Mouse (Mus musculus): ENCODE results near the gene Camk2g. TPM values are rescaled to one million over a fixed set of nuclear protein-coding genes. Genes with fewer than 3 reads are reported as not detected.

The Camk2g gene
- 214 and 230 TPM in 2 replicates for polyA plus RNA-seq (2015; fragmentation: Nextera tagmentation; extraction: Ambion mirVana)

DNA sequence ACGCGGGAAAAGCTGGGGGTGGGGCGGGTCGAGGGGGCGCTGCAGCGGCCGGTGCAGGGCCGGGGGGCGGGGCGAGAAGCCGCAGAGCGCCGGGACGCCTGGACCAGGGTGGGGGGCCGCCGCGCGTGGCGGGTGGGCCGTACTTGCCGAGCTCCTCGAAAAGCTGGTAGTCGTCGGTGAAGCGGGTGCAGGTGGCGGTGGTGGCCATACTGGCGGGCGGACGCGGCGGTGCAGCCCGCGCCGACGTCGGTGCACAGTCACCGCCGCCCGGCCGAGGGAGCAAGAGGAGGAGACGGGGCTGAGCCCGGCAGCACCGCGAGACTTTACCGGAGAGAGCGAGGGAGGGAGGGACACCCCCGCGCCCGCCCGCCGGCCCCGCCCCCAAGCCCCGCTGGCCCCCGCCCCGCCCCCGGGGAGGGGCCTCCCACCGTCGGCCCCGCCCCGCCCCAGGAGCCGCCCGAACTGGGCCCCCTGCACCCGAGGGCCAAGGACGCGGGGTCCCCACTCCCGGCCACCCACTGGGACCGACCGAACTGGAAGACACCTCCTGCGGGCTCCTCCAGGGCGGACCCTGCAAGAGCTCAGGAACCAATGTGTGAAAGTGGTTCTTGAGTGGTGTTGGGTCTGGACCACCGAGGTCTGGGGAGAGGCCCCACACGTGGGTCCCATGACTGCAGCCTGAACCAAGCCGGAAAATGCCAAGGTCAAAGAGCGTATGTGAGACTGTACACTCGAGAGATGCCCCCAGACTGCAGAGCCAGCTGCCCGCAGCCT lies at the start of gene Camk2g:
Gene Camk2g, minus strand, starts transcription at position 331 of the 774 bp plus-strand sequence.
- H3K9me3 ChIP-seq (replicated peaks), result no peaks in the 10 kb centered on the region
- H3K9ac ChIP-seq (replicated peaks), result peak within 1 kb of the TSS; percentile 81
- peak within 1 kb of the TSS; percentile 87 for H3K4me2 ChIP-seq
- peak within 1 kb of the TSS; percentile 83 for H3K4me3 ChIP-seq (replicated peaks)
- no peaks in the 10 kb centered on the region for H3K27me3 ChIP-seq (replicated peaks)
- H3K36me3 ChIP-seq, result peaks cover 23% of the 10 kb centered on the region
- H3K4me1 ChIP-seq, result peaks cover 62% of the 10 kb centered on the region
- H3K27ac ChIP-seq (replicated peaks), result peak within 1 kb of the TSS; percentile 86
- ATAC-seq (ENCODE audit: low FRiP score), result peak; percentile 90
- under 1% methylated on average over 45 of the region's 76 CpGs for WGBS

DNA sequence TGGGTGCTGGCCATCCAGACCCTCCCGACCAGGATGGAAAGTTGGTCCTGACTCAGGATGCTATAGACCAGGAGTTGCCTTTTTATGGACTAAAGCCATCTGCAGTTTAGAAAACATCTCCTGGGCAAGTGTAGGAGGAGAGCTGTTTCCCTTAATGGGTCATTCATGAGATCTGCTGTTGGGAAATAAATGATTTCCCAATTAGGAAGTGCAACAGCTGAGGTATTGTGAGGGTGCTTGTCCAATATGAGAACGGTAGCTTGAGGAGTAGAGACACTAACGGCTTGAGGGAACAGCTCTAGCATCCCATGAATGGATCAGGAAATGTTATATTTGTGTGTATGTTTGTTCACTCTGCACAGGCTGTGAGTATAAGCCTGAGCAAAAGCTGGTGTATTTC lies 48.7 kb upstream of the Camk2g start:
- Histone ChIP-seq H3K27me3 (replicated peaks) (peaks cover 4% of the 10 kb centered on the region; the same call in 1 of the 2 replicates), H3K4me1 (no peaks in the 10 kb centered on the region), H3K9me3 (replicated peaks) (no peaks in the 10 kb centered on the region), H3K36me3 (no peaks in the 10 kb centered on the region), H3K4me2 (no peak overlapping the region), H3K9ac (replicated peaks) (no peak overlapping the region), H3K4me3 (replicated peaks) (no peak overlapping the region), H3K27ac (replicated peaks) (no peak overlapping the region)
- no peak for ATAC-seq (ENCODE audit: low FRiP score)
- 74% methylated on average over 3 of the region's 3 CpGs for whole genome bisulfite sequencing

DNA sequence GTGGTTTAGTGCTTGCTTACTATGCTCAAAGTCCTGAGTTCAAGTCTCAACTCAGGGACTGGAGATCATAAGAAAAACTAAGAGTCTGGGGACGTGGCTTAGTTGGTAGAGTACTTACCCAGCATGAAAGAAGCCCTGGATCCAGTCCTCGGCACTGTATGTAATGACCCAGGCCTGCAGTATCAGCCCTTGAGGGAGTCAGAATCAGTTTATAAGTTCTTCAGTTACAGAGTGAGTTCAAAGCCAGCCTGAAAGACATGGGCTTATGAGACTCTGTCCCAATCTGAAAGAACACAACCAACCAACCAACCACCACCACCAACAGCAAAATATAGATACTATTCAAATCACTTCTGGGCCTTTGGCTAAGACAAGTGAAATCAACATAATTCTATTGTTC lies 47.6 kb upstream of the Camk2g start:
- no peak overlapping the region for H3K4me2 ChIP-seq
- H3K9me3 ChIP-seq (replicated peaks), result no peaks in the 10 kb centered on the region
- no peak overlapping the region for H3K4me3 ChIP-seq (replicated peaks)
- H3K27me3 ChIP-seq (replicated peaks), result peaks cover 7% of the 10 kb centered on the region; the same call in 1 of the 2 replicates
- H3K4me1 ChIP-seq, result peaks cover 7% of the 10 kb centered on the region
- WGBS, result 83% methylated on average over 2 of the region's 2 CpGs
- no peak overlapping the region for H3K9ac ChIP-seq (replicated peaks)
- no peaks in the 10 kb centered on the region for H3K36me3 ChIP-seq
- ATAC-seq (ENCODE audit: low FRiP score), result no peak
- H3K27ac ChIP-seq (replicated peaks), result no peak overlapping the region

DNA sequence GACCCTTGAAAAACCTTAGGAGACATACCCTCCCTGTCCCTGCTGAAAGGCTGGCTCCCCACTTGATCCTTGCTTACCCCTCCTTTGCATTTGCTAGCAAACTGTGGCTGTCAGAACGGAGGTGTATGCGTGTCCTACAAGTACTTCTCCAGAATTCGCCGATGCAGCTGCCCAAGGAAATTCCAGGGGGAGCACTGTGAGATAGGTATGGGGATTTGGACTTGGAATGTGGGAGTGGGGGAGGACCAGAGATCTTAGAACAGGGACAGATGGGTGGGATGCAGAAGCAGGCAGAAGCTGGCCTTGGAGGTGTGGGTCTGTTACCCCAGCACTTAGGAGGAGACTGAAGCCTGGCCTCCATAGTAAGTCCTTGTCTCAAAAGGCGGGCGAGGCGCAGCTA lies 43.8 kb upstream of the Camk2g start:
- H3K36me3 ChIP-seq, result no peaks in the 10 kb centered on the region
- peaks cover 12% of the 10 kb centered on the region for H3K4me1 ChIP-seq
- WGBS, result 77% methylated on average over 7 of the region's 7 CpGs
- no peak for ATAC-seq (ENCODE audit: low FRiP score)
- H3K27me3 ChIP-seq (replicated peaks), result peaks cover 7% of the 10 kb centered on the region; the same call in 1 of the 2 replicates
- H3K4me3 ChIP-seq (replicated peaks), result no peak overlapping the region
- no peak overlapping the region for H3K9ac ChIP-seq (replicated peaks)
- H3K27ac ChIP-seq (replicated peaks), result no peak overlapping the region
- peak overlapping the region; percentile 98; the same call in 1 of the 2 replicates for H3K4me2 ChIP-seq
- no peaks in the 10 kb centered on the region for H3K9me3 ChIP-seq (replicated peaks)

DNA sequence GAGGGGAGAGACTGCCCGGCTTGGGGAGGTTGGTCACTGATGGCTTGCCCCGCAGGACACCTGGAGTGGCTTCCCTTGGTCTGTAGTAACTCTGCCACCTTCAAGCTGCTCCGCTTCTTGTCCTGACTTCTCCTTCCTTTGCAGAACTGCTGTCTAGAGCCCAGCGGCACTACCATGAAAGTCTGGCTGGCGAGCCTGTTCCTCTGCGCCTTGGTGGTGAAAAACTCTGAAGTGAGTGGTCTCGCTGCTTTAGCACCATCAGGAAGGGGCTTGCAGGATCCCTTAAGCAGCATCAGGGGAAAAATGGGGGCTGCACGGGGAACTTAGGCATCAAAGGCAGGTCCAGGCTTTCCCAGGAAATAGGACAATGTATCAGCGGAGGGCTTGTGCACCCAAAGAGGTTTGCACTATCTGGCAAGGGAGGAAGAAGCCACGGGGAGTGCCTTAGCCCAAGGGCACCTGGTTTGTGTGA lies 43.1 kb upstream of the Camk2g start:
- peak overlapping the region; percentile 60 for H3K9ac ChIP-seq (replicated peaks)
- WGBS, result 5% methylated on average over 10 of the region's 10 CpGs
- peaks cover 7% of the 10 kb centered on the region; the same call in 1 of the 2 replicates for H3K27me3 ChIP-seq (replicated peaks)
- H3K4me2 ChIP-seq, result peak overlapping the region; percentile 98
- H3K4me3 ChIP-seq (replicated peaks), result peak overlapping the region; percentile 49
- H3K9me3 ChIP-seq (replicated peaks), result no peaks in the 10 kb centered on the region
- H3K36me3 ChIP-seq, result no peaks in the 10 kb centered on the region
- H3K4me1 ChIP-seq, result peaks cover 12% of the 10 kb centered on the region
- H3K27ac ChIP-seq (replicated peaks), result 0 out of 2 replicates have a peak overlapping the region, but pooled peaks have one; percentile 0
- peak; percentile 34; the same call in 1 of the 2 replicates for ATAC-seq (ENCODE audit: low FRiP score)

DNA sequence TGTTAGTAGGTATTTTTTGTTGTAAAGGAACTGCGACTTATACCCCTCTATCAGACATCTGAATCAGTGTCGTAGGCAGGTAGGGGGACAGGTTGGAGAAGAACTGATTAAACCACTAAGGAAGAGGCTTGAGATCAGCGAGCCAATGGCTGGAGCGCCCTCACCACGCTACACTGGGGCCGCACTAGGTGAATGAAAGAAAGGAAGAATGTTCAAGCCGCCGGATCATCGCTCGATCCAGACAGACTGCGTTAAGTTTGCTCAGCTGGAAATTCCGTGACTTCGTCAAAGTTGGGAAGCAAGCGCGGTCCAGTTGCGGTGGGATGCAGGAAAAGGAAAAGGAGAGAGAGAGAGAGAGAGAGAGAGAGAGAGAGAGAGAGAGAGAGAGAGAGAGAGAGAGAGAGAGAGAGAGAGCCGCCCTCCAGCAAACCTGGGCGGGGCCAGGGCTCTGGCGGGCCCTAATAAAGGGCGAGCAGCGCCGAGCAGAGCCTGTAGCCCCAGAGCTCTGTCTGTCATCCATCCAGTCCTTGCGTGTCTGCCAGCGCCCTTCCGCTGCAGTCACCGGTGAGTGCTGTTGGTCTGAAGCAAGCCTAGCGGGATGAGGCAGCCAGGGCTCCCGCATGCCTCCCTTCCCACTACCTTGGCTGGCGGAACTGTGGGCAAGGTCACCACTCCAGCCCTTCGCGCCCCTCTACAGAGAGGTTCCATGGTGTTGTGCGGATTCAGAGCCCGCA lies 42.5 kb upstream of the Camk2g start, which contains the start of gene Plau:
Gene Plau, plus strand, starts transcription at position 490 of the 734 bp plus-strand sequence.
- peaks cover 7% of the 10 kb centered on the region; the same call in 1 of the 2 replicates for H3K27me3 ChIP-seq (replicated peaks)
- peak within 1 kb of the TSS; percentile 49 for H3K4me3 ChIP-seq (replicated peaks)
- no peaks in the 10 kb centered on the region for H3K36me3 ChIP-seq
- H3K9me3 ChIP-seq (replicated peaks), result no peaks in the 10 kb centered on the region
- H3K4me2 ChIP-seq, result peak within 1 kb of the TSS; percentile 98
- peak within 1 kb of the TSS; percentile 60 for H3K9ac ChIP-seq (replicated peaks)
- 0 out of 2 replicates have a peak within 1 kb of the TSS, but pooled peaks have one; percentile 23 for H3K27ac ChIP-seq (replicated peaks)
- peak; percentile 91 for ATAC-seq (ENCODE audit: low FRiP score)
- under 1% methylated on average over 33 of the region's 33 CpGs for WGBS
- H3K4me1 ChIP-seq, result peaks cover 12% of the 10 kb centered on the region

DNA sequence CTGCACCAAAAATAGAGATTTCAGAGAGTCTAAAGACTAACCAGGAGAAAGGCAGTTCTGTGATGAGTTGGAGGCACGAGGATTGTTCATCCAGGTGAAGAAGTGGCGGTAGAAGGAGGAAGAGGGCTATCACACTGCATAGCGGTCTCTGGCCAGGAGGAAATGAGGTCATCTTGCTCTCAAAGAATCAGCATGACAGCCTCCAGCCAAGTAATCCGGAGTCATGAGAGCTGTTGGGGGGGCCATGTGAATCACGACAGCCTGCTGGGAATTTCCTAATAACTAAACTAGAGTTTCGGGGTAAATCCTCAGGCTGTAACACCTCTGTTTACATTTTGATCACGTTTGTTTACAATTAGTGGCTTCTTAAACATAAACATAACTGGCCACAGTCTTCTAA lies 40.2 kb upstream of the Camk2g start:
- Histone ChIP-seq H3K4me2 (no peak overlapping the region), H3K27me3 (replicated peaks) (peaks cover 7% of the 10 kb centered on the region; the same call in 1 of the 2 replicates), H3K4me3 (replicated peaks) (no peak overlapping the region), H3K9me3 (replicated peaks) (no peaks in the 10 kb centered on the region), H3K4me1 (peaks cover 12% of the 10 kb centered on the region), H3K9ac (replicated peaks) (no peak overlapping the region), H3K27ac (replicated peaks) (no peak overlapping the region), H3K36me3 (no peaks in the 10 kb centered on the region)
- ATAC-seq (ENCODE audit: low FRiP score), result no peak
- 80% methylated on average over 7 of the region's 7 CpGs for WGBS

DNA sequence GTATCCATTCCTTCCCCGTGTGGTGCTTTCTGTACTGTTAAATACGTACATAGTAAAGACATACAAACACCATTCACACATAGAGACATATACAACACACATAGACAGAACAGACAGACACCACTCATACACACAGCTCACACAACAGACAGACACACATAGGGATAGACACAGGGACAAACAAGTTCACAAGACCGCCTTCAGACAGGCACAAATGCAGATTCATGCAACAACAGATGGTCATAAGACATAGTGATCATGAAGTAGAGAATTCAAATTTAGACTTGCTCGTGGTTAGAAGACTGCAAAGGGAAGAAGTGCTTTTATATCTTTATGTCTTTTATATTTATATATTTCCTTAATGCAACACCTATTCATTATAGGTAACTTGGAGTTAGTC lies 39.6 kb upstream of the Camk2g start:
- Histone ChIP-seq H3K9ac (replicated peaks) (no peak overlapping the region), H3K27ac (replicated peaks) (no peak overlapping the region), H3K27me3 (replicated peaks) (peaks cover 7% of the 10 kb centered on the region; the same call in 1 of the 2 replicates), H3K4me2 (no peak overlapping the region), H3K4me3 (replicated peaks) (no peak overlapping the region), H3K4me1 (peaks cover 12% of the 10 kb centered on the region), H3K36me3 (no peaks in the 10 kb centered on the region), H3K9me3 (replicated peaks) (no peaks in the 10 kb centered on the region)
- no peak for ATAC-seq (ENCODE audit: low FRiP score)
- WGBS, result 83% methylated on average over 4 of the region's 4 CpGs

DNA sequence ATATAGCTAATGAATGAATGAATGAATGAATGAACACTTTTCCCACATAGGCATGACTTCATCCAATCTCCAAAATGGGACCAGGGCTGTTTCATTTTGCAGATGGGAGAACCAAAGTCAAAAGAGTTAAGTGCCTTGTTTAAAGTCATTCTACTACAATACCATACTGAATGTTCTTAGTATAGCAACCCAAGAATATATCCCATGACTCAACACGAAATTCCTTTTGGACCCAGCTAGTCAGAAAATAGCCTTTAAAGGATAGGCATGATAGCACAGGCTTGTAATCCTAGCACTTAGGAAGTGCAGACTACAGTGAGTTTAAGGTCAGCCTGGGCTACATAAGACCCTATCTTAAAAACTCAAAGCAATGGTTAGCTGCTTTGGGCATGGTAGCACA lies 38.0 kb upstream of the Camk2g start:
- Histone ChIP-seq H3K4me1 (peaks cover 9% of the 10 kb centered on the region), H3K27ac (replicated peaks) (no peak overlapping the region), H3K4me2 (no peak overlapping the region), H3K36me3 (no peaks in the 10 kb centered on the region), H3K27me3 (replicated peaks) (no peaks in the 10 kb centered on the region), H3K9ac (replicated peaks) (no peak overlapping the region), H3K4me3 (replicated peaks) (no peak overlapping the region), H3K9me3 (replicated peaks) (no peaks in the 10 kb centered on the region)
- 73% methylated on average over 1 of the region's 1 CpGs for WGBS
- ATAC-seq (ENCODE audit: low FRiP score), result no peak

DNA sequence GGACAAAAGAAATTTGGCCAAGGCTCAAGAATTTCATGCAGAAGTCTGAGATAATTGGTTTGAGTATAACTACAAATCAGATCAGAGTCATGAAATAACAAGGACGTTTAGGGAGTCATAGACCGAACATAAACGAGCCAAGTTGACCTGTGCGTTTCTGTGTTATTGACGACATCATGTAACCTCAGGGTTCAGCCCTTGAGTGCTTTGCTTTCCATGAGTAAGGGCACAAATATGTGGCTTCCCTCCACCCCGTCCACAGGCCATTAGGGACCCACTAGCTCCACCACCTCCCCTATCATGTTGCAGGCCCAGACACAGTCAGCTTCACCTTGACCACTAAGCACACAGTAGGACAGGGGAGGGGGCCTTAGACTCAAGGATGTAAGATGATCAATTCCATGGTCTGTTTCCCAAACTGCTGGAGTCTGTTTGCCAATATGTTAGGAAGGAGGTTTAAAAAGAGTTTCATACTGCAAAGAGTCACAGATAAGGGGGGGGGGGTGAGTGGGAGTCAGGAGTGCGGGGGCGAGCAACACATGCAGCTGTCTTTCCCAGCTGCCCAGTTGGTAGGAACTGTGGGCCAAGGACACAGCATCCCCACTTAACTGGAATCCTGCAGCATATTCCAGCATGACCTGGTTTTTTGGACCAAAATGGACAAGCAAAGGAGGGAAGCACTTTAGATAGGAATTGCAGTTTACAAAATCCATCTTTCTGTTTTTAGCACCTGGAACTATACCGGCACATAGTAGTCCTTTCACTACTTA lies 37.4 kb upstream of the Camk2g start:
- 84% methylated on average over 9 of the region's 9 CpGs for WGBS
- ATAC-seq (ENCODE audit: low FRiP score), result no peak
- no peak overlapping the region for H3K27ac ChIP-seq (replicated peaks)
- H3K9me3 ChIP-seq (replicated peaks), result no peaks in the 10 kb centered on the region
- H3K4me2 ChIP-seq, result no peak overlapping the region
- peaks cover 5% of the 10 kb centered on the region for H3K4me1 ChIP-seq
- H3K27me3 ChIP-seq (replicated peaks), result no peaks in the 10 kb centered on the region
- no peak overlapping the region for H3K4me3 ChIP-seq (replicated peaks)
- no peak overlapping the region for H3K9ac ChIP-seq (replicated peaks)
- no peaks in the 10 kb centered on the region for H3K36me3 ChIP-seq
